Mouse (Mus musculus) lung, adult 2 months (tissue): ENCODE data around the gene Lmbrd1. TPM values are rescaled to one million over a fixed set of nuclear protein-coding genes. Genes with fewer than 3 reads are reported as not detected.
A peak's percentile ranks its signal among the peaks of the same experiment; 100 is the strongest.

ENCODE experiments used
- DNase-seq: peaks from one replicate; pipeline ENCODE4 v3.0.0; 2022
- H3K4me1 ChIP-seq: fragments of 200-500 bp; 2 replicates; pipeline ENCODE4 v1.6.1; 2011; ENCODE audit warnings: low read length; ENCODE audit not compliant: control insufficient read depth, insufficient read depth
- H3K4me3 ChIP-seq: fragments of 200-500 bp; replicated peaks from 2 replicates; pipeline ENCODE3; 2011; ENCODE audit warnings: low read depth, mild to moderate bottlenecking, control low read depth, low read length; ENCODE audit errors: extremely low read depth
- CTCF ChIP-seq: fragments of 200-500 bp; IDR thresholded peaks from 2 replicates; pipeline ENCODE4 v1.5.1; 2011; ENCODE audit warnings: mild to moderate bottlenecking, low read length, control low read depth; ENCODE audit not compliant: insufficient read depth
- POLR2A ChIP-seq: fragments of 200-500 bp; IDR thresholded peaks from 2 replicates; pipeline ENCODE4 v1.6.1; 2011; ENCODE audit warnings: low read depth, mild to moderate bottlenecking, control low read depth, low read length, borderline replicate concordance; ENCODE audit errors: extremely low read depth
- WGBS: fragments of 180-500 bp; shearing (Covaris S2); methylation state at CpG from one replicate; pipeline ENCODE4 v1.1.7; 2018; 5-methylcytosine and 5-hydroxymethylcytosine counted together
- polyA plus RNA-seq: library from polyadenylated mRNA; depleted of rRNA; stranded (reverse); fragments of >200 nt; gene quantifications from 2 replicates; pipeline ENCODE4 v1.2.3, GENCODE M21; 2012

Gene Lmbrd1
- polyA plus RNA-seq, 1 experiment, result 34.1 TPM

GRCm38 (mm10) chr1:24680991-24681390 is 2.6 kb downstream of the Lmbrd1 start:
- no peak for TF ChIP-seq CTCF
- TF ChIP-seq POLR2A, result no peak
- no peaks in the 10 kb centered on the region for H3K4me1 ChIP-seq
- no peak overlapping the region for H3K4me3 ChIP-seq
- DNase-seq, result no peak
- 95% methylated on average over 3 of the region's 3 CpGs for WGBS

GRCm38 (mm10) chr1:24681946-24682345 is 3.5 kb downstream of the Lmbrd1 start:
- 48% methylated on average over 3 of the region's 3 CpGs for WGBS
- DNase-seq, result no peak

GRCm38 (mm10) chr1:24683947-24684346 is 5.5 kb downstream of the Lmbrd1 start:
- TF ChIP-seq CTCF, result no peak
- no peak for TF ChIP-seq POLR2A
- 80% methylated on average over 1 of the region's 1 CpGs for WGBS
- no peak overlapping the region for H3K4me3 ChIP-seq
- DNase-seq, result no peak
- H3K4me1 ChIP-seq, result no peaks in the 10 kb centered on the region

More at GRCm38 (mm10) chr1:24681946-24682345, 3.5 kb downstream of the Lmbrd1 start:
- no peak overlapping the region for H3K4me3 ChIP-seq
- no peaks in the 10 kb centered on the region for H3K4me1 ChIP-seq
- TF ChIP-seq CTCF (no peak), POLR2A (no peak)

GRCm38 (mm10) chr1:24685606-24686005 is 7.2 kb downstream of the Lmbrd1 start:
- DNase-seq, result no peak
- H3K4me1 ChIP-seq, result no peaks in the 10 kb centered on the region
- TF ChIP-seq POLR2A (no peak), CTCF (no peak)
- WGBS, result 88% methylated on average over 7 of the region's 7 CpGs
- H3K4me3 ChIP-seq, result no peak overlapping the region

GRCm38 (mm10) chr1:24686235-24687021 is 8.0 kb downstream of the Lmbrd1 start:
- WGBS, result 87% methylated on average over 4 of the region's 4 CpGs
- H3K4me3 ChIP-seq, result no peak overlapping the region
- TF ChIP-seq CTCF (no peak), POLR2A (no peak)
- H3K4me1 ChIP-seq, result no peaks in the 10 kb centered on the region
- no peak for DNase-seq

DNA sequence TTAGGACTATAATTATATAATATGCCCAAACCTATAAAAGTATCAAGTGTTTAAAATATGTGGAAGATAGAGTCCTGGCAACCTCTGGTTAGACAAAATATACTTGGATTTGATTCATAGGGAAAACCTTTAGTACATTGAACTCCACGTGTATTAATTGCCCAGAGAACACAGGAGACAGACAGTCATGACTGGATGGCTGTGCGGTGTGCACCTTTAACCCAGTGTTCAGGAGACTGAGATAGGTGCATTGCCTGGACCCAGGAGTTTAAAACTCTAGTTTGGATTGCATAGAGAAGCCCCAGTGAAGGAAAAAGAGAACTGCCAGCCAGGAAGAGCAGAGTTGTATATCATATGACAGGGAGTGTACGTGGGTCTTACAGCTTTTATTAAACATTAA is 19.2 kb downstream of the Lmbrd1 start:
- no peak for DNase-seq
- WGBS, result 75% methylated on average over 3 of the region's 3 CpGs
- TF ChIP-seq POLR2A, result no peak
- no peak for TF ChIP-seq CTCF

GRCm38 (mm10) chr1:24698146-24698880 is 19.9 kb downstream of the Lmbrd1 start:
- TF ChIP-seq CTCF, result no peak
- TF ChIP-seq POLR2A, result no peak
- no peak for DNase-seq
- WGBS, result 62% methylated on average over 9 of the region's 9 CpGs
- no peak overlapping the region for H3K4me3 ChIP-seq
- peaks cover 13% of the 10 kb centered on the region for H3K4me1 ChIP-seq

More for the DNA sequence above, 19.2 kb downstream of the Lmbrd1 start:
- Histone ChIP-seq H3K4me3 (no peak overlapping the region), H3K4me1 (peaks cover 7% of the 10 kb centered on the region; the same call in 1 of the 2 replicates)

DNA sequence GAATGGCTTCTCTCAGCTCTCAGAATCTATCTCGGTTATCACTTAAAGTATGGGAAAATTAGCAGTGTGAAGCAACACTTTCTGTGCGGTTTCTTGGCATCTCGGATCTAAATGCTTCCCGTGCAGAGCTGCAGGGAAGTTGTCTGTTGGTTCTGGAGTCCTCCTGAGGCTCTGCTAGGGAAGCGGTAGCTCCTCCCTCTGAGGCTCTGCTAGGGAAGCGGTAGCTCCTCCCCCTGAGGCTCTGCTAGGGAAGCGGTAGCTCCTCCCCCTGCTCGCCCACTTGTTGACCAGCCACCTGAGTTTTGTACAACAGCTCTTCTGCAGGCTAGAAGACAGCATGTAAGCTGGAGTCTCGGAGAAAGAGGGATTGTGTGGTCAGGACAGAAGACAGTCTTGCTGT is 20.9 kb downstream of the Lmbrd1 start:
- H3K4me1 ChIP-seq, result peaks cover 13% of the 10 kb centered on the region
- no peak overlapping the region for H3K4me3 ChIP-seq
- no peak for TF ChIP-seq POLR2A
- no peak for TF ChIP-seq CTCF
- 17% methylated on average over 9 of the region's 9 CpGs for WGBS
- DNase-seq, result peak; percentile 26

DNA sequence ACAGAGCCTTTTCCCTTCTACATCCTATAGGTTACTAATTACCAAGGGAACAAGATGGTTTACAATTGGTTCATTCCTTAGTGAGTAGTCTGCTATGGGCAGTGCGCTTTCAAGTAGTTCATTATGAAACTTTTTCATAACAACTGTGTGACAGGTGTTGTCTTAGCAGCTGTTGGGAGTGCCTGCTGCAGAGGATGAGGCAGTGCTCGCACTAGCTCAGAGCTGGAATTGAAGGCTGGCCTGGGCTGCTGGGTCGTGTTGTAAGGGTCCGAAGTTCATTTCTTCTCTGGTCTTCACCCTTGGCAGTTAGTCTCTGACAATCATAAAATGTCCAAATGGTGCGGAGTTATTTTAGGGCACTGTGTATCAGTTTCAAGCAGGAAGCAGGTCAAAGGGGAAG is 21.8 kb downstream of the Lmbrd1 start:
- DNase-seq, result no peak

More for the DNA sequence above, 21.8 kb downstream of the Lmbrd1 start:
- 75% methylated on average over 5 of the region's 5 CpGs for WGBS
- TF ChIP-seq CTCF (no peak), POLR2A (no peak)
- H3K4me1 ChIP-seq, result peaks cover 13% of the 10 kb centered on the region
- no peak overlapping the region for H3K4me3 ChIP-seq
